Mouse (Mus musculus): ENCODE data around the gene Gm48552. TPM values are rescaled to one million over a fixed set of nuclear protein-coding genes. Genes with fewer than 3 reads are reported as not detected.
A peak's percentile ranks its signal among the peaks of the same experiment; 100 is the strongest.

The Gm48552 gene
- polyA plus RNA-seq, 1 experiment: 10.1 TPM

DNA sequence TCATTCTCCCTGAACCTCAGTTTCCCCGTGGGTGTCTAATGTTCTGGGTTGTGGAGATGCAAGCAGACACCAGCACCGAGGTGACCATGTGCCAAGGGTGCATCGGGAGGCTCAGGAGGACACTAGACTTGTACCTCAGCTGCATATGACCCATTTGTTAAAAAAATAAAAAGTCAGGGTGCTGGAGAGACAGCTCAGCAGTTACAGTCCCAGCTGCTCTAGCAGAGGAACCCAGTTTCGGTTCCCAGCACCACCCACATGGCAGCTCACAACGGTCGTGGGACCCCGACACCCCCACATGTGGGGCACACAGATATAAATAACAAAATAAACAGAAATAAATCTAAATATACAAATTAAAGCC lies 39.7 kb downstream of the Gm48552 start:
- no peak for DNase-seq (ENCODE audit: extremely low spot score in 1 of 2, low spot score in 1 of 2)

GRCm38 (mm10) chr10:81429092-81429491 lies 40.3 kb downstream of the Gm48552 start:
- no peak for DNase-seq (ENCODE audit: extremely low spot score in 1 of 2, low spot score in 1 of 2)

DNA sequence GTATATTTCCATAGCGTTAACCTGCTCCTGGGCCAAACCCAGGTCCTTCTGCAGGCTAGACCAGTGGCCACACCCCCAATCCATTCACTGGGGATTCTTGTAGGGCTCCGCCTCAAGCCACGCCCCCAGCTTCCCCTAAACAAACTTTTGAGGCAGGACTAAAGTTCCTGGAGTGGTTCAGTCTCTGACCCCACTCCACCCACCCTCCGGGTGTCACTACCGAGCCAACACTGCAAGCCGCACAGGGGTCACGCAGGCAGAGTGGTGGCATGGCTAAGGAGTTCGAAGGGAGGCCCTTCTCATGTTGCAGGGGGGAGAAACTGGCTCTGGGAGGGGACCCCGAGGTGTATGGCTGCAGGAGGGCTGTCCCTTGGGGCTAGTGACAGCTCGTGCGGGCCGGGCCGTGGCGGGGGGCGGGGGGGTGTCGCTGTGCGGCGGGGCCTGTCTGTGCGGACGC lies 40.8 kb downstream of the Gm48552 start:
- peak in 1 of 2 experiments; percentile 73 for DNase-seq (ENCODE audit: extremely low spot score in 1 of 2, low spot score in 1 of 2)

DNA sequence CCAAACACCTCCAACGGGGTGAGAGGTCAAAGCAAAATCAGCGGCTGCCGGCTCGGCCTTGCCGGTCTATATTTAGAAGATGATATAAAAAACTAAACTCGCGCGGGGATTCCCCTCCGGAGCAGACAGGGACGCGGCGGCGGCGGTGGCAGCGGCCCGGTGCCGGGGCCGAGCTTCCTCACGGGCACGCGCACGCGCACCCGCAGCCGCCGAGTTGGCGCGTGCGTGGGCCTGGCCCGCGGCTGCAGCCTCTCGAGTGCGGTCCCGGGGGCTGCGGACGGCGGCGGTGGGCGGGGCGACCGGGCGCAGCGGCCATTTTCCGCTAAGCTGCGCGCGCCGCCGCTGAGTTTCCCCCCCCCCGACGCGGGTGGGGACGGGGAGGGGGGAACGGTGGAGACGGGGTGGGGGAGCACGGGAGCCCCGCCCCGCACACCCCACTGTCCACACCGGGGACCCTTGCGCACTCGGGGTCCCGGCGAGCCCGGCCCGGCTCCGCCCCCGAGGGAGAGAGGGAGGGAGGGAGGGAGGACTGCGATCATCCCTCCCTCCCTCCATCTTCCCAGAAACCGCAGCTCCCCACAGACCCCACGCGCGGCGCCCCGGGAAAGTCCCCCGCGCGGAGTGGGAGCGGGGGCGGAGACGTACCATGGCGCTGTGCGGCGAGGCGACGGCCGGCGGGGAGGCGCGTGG lies 41.5 kb downstream of the Gm48552 start:
- peak in 1 of 2 experiments; percentile 82 for DNase-seq (ENCODE audit: extremely low spot score in 1 of 2, low spot score in 1 of 2)

DNA sequence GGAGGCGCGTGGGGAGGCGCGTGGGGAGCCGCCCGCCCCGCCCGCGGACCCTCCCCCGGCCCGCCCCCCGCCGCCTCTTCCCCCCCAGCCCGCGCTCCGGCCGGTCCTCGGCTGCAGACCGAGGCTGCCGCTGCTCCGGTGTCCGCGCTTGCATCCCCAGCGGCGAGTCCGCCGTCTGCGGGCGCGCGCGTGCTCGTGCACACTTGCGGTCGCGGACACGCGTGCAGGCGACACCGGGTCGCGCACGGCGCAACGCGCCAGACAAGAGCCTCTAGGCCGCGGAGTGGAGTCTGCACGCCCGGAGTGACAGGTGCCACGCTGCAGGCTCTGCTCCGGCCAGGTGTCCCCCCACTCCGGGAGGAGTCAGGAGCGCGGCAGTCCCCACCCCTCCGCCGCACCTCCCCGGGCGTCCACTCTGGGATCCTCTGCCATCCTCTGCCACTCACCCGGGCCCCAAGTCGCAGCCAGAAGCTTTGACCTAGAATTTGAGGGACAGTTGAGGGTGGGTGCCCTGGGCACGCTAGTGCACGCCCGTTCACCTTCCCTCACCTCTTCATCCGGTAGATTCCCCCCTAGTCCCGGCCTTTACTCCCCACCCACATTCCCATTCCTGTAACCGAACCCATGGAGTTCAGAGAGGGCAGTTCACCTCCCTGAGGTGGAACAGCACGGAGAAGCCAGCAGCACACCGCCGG lies 42.2 kb downstream of the Gm48552 start:
- DNase-seq (ENCODE audit: extremely low spot score in 1 of 2, low spot score in 1 of 2): peak in 1 of 2 experiments; percentile 75

DNA sequence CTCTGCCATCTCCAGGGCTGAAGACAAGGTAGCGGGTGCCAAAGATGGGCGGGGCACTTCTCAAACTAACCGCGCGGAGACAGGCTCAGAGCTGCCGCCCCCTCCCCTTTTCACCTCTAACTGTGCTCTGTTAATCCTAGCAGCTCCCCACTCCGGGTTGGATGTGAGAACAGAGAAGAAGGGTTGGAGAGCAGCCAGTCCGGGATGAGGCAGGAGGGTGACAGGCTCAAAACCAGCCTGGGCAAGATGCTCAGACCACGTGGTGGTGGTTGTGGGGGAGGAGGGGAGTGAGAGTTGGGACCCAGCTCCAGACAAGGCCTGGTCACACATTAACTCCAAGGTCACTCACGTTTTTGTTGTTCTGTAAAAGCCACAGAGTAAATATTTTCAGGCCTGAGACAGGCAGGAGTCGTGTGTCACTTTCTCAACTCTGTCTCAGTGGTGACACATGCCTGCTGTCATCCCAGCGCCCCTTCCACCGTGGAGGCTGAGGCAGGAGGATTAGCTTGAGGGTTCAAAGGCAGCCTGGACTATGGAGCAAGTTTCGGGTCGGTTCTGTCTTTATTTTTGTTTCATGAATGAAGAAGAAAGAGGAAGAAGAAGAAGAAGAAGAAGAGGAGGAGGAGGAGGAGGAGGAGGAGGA lies 42.8 kb downstream of the Gm48552 start:
- peak in 1 of 2 experiments; percentile 62 for DNase-seq (ENCODE audit: extremely low spot score in 1 of 2, low spot score in 1 of 2)

GRCm38 (mm10) chr10:81432169-81432867 lies 43.5 kb downstream of the Gm48552 start:
- no peak for DNase-seq (ENCODE audit: extremely low spot score in 1 of 2, low spot score in 1 of 2)

GRCm38 (mm10) chr10:81432868-81433262 lies 44.1 kb downstream of the Gm48552 start:
- DNase-seq (ENCODE audit: extremely low spot score in 1 of 2, low spot score in 1 of 2): peak; percentile 95 to 96

DNA sequence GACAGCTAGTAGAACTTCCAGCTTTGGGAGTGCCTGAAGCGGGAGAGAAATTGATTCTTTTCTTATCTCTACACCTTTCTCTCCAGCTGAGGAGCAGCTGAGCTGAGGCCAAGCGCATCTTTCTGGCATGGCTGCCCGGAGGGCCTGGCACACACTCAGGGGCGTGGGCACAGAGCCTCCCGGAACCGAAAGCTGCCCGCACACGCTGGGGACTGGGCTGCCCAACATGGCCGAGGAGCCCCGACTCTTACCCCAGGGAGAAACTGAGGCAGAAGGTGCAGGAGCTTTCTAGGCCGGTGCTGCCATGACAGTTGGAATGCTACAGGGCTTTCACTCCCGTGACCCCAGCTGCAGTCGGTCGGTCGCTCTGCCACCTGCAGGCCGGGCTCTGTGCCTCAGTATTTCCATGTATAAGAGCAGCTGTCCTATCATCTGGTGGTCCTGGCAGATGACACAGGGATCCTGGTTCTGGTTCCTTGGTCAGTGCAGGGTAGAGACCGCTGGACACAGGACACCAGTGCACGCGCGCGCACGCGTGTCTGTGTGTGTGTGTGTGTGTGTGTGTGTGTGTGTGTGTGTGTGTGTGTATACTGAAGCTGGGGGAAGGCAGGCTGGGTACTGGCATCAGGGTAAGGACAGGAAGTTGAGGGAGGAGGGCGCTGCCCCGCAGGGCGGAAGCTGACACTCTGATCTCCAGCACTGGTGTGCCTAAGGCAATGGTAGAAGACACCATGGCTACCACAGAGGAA lies 44.9 kb downstream of the Gm48552 start:
- DNase-seq (ENCODE audit: extremely low spot score in 1 of 2, low spot score in 1 of 2): no peak

- no peak for DNase-seq (ENCODE audit: extremely low spot score in 1 of 2, low spot score in 1 of 2)
Measured at GRCm38 (mm10) chr10:81434361-81435263, 45.8 kb downstream of the Gm48552 start.

DNA sequence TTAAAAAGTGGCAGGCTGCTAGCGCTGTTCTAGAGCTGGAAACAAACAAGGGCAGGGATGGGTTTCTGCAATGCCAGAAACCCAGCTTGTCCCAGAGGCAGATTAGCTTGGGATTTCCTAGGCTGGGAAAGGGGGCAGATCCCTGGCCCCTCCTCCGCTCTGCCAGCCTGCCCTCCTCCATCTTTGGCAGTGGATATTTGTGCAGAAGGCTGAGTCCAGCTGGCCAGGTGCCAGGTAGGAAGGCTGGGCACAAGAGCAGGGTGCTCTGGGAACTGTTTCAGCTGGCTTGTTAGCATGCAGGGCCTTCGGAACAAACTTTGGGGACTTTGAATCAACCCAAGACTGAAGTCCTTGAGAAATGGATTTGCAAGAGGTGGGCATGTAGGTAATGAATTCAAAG lies 46.6 kb downstream of the Gm48552 start:
- DNase-seq (ENCODE audit: extremely low spot score in 1 of 2, low spot score in 1 of 2): peak in 1 of 2 experiments; percentile 79

Other genes with a start within 250 kb of the Gm48552 start
- 25.7 and 27.4 TPM in 2 replicates for gene Pias4, start 221.1 kb upstream of the Gm48552 start, polyA plus RNA-seq (2012; rRNA removed)
- gene Eef2, start 212.4 kb upstream of the Gm48552 start, polyA plus RNA-seq (2012; rRNA removed): 1,035 and 1,113 TPM in 2 replicates
- gene Dapk3, start 206.0 kb upstream of the Gm48552 start, polyA plus RNA-seq (2012; rRNA removed): 75.3 and 76.8 TPM in 2 replicates
- not detected in 2 replicates for gene 4930442H23Rik, start 205.2 kb upstream of the Gm48552 start, polyA plus RNA-seq (2012; rRNA removed)
- gene Nmrk2, start 187.0 kb upstream of the Gm48552 start, polyA plus RNA-seq (2012; rRNA removed): 0.18 and 0.23 TPM in 2 replicates
- 164 and 168 TPM in 2 replicates for gene Atcay, start 158.2 kb upstream of the Gm48552 start, polyA plus RNA-seq (2012; rRNA removed)
- 89.1 and 95.9 TPM in 2 replicates for gene Zfr2, start 155.8 kb upstream of the Gm48552 start, polyA plus RNA-seq (2012; rRNA removed)
- 365 and 385 TPM in 2 replicates for gene Matk, start 136.1 kb upstream of the Gm48552 start, polyA plus RNA-seq (2012; rRNA removed)
- gene Mrpl54, start 122.1 kb upstream of the Gm48552 start, polyA plus RNA-seq (2012; rRNA removed): 51.7 and 57.4 TPM in 2 replicates
- gene Apba3, start 122.0 kb upstream of the Gm48552 start, polyA plus RNA-seq (2012; rRNA removed): 46.9 and 49.1 TPM in 2 replicates
- gene Tjp3, start 97.4 kb upstream of the Gm48552 start, polyA plus RNA-seq (2012; rRNA removed): 0.34 and 0.46 TPM in 2 replicates
- 326 and 360 TPM in 2 replicates for gene Pip5k1c, start 96.0 kb upstream of the Gm48552 start, polyA plus RNA-seq (2012; rRNA removed)
- 31.5 and 31.9 TPM in 2 replicates for gene Cactin, start 67.9 kb upstream of the Gm48552 start, polyA plus RNA-seq (2012; rRNA removed)
- 2.3 and 3.3 TPM in 2 replicates for gene Tbxa2r, start 60.3 kb upstream of the Gm48552 start, polyA plus RNA-seq (2012; rRNA removed)
- gene Gipc3, start 45.7 kb upstream of the Gm48552 start, polyA plus RNA-seq (2012; rRNA removed): 0.96 and 1.1 TPM in 2 replicates
- gene Hmg20b, start 38.5 kb upstream of the Gm48552 start, polyA plus RNA-seq (2012; rRNA removed): 36.3 and 40.8 TPM in 2 replicates
- 27.5 and 29.5 TPM in 2 replicates for gene Mfsd12, start 31.5 kb upstream of the Gm48552 start, polyA plus RNA-seq (2012; rRNA removed)
- gene 4930404N11Rik, start 23.2 kb upstream of the Gm48552 start, polyA plus RNA-seq (2012; rRNA removed): 0.67 and 0.68 TPM in 2 replicates
- 66.9 and 71.6 TPM in 2 replicates for gene Fzr1, start 10.5 kb upstream of the Gm48552 start, polyA plus RNA-seq (2012; rRNA removed)
- gene Dohh, start 4.6 kb upstream of the Gm48552 start, polyA plus RNA-seq (2012; rRNA removed): 92.2 and 105 TPM in 2 replicates
- gene Gm48551, start 4.5 kb upstream of the Gm48552 start, polyA plus RNA-seq (2012; rRNA removed): 6.9 and 8.9 TPM in 2 replicates
- 3.6 and 4.5 TPM in 2 replicates for gene Smim24, start 4.0 kb downstream of the Gm48552 start, polyA plus RNA-seq (2012; rRNA removed)
- 39.6 and 47.7 TPM in 2 replicates for gene Nfic, start 66.6 kb downstream of the Gm48552 start, polyA plus RNA-seq (2012; rRNA removed)
- gene Celf5, start 93.7 kb downstream of the Gm48552 start, polyA plus RNA-seq (2012; rRNA removed): 345 and 388 TPM in 2 replicates
- gene Ncln, start 107.4 kb downstream of the Gm48552 start, polyA plus RNA-seq (2012; rRNA removed): 120 and 134 TPM in 2 replicates
- 0.94 and 1.1 TPM in 2 replicates for gene S1pr4, start 111.1 kb downstream of the Gm48552 start, polyA plus RNA-seq (2012; rRNA removed)
- 2.9 and 3.7 TPM in 2 replicates for gene Gna15, start 135.2 kb downstream of the Gm48552 start, polyA plus RNA-seq (2012; rRNA removed)
- 147 and 150 TPM in 2 replicates for gene Gna11, start 156.2 kb downstream of the Gm48552 start, polyA plus RNA-seq (2012; rRNA removed)
- gene Aes, start 170.5 kb downstream of the Gm48552 start, polyA plus RNA-seq (2012; rRNA removed): 867 and 972 TPM in 2 replicates
- 120 and 136 TPM in 2 replicates for gene Tle2, start 185.6 kb downstream of the Gm48552 start, polyA plus RNA-seq (2012; rRNA removed)
- 12.8 and 17.4 TPM in 2 replicates for gene Tle6, start 212.1 kb downstream of the Gm48552 start, polyA plus RNA-seq (2012; rRNA removed)
- gene BC025920, start 217.3 kb downstream of the Gm48552 start, polyA plus RNA-seq (2012; rRNA removed): 4.1 and 5.2 TPM in 2 replicates
- gene Sirt6, start 238.8 kb downstream of the Gm48552 start, polyA plus RNA-seq (2012; rRNA removed): 33.9 and 36.2 TPM in 2 replicates
- 106 and 108 TPM in 2 replicates for gene Ankrd24, start 239.5 kb downstream of the Gm48552 start, polyA plus RNA-seq (2012; rRNA removed)